Mouse (Mus musculus): ENCODE results near the gene Lrrc38. TPM values are rescaled to one million over a fixed set of nuclear protein-coding genes. Genes with fewer than 3 reads are reported as not detected.

Lrrc38 gene
- polyA plus RNA-seq, 1 experiment = not detected

DNA sequence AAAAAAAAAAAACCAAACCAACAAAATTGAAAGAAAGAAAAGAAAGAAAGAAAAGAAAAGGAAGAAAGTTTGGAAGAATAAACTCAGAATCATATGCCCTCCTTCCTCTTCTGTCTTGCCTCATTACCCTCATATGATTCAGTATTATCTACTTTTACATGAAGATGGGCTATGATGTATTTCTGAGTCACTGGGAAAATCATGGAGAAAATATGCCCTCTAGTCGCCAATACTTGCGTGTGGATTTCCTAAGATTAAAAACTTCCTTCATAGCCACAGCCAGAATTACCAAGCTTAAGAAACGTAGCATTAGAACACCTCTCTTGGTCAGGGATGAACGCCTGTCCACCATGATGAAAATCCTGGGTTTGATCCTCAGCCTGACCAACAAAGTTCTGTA lies 44.5 kb upstream of the Lrrc38 start:
- Histone ChIP-seq H3K36me3 (ENCODE audit: control insufficient read depth, insufficient read depth) (no peaks in the 10 kb centered on the region), H3K4me3 (ENCODE audit: insufficient read depth, poor library complexity, severe bottlenecking) (no peak overlapping the region), H3ac (ENCODE audit: control insufficient read depth, insufficient read length, low read depth) (no peak overlapping the region), H3K79me2 (ENCODE audit: control insufficient read depth, insufficient read depth) (peaks cover 19% of the 10 kb centered on the region), H3K27me3 (ENCODE audit: control insufficient read depth, insufficient read depth, insufficient read length) (no peaks in the 10 kb centered on the region), H3K79me3 (ENCODE audit: low read depth) (peaks cover 19% of the 10 kb centered on the region)
- TF ChIP-seq FOSL1 (IDR thresholded peaks at IDR 0.05; ENCODE audit: insufficient read depth, low read length, poor library complexity, severe bottlenecking) (peak; percentile 47), USF1 (IDR thresholded peaks at IDR 0.05; ENCODE audit: low read depth) (no peak), CTCF (IDR thresholded peaks at IDR 0.05; ENCODE audit: control insufficient read depth, insufficient read depth, insufficient read length) (no peak), MYOD1 (IDR thresholded peaks at IDR 0.05; ENCODE audit: control insufficient read depth, insufficient read length, low read depth) (no peak), CEBPB (IDR thresholded peaks at IDR 0.05; ENCODE audit: low read depth) (peak; percentile 20), MAX (IDR thresholded peaks at IDR 0.05) (no peak), MYOG (IDR thresholded peaks at IDR 0.05; ENCODE audit: control insufficient read depth, extremely low read depth, insufficient read length) (no peak)

DNA sequence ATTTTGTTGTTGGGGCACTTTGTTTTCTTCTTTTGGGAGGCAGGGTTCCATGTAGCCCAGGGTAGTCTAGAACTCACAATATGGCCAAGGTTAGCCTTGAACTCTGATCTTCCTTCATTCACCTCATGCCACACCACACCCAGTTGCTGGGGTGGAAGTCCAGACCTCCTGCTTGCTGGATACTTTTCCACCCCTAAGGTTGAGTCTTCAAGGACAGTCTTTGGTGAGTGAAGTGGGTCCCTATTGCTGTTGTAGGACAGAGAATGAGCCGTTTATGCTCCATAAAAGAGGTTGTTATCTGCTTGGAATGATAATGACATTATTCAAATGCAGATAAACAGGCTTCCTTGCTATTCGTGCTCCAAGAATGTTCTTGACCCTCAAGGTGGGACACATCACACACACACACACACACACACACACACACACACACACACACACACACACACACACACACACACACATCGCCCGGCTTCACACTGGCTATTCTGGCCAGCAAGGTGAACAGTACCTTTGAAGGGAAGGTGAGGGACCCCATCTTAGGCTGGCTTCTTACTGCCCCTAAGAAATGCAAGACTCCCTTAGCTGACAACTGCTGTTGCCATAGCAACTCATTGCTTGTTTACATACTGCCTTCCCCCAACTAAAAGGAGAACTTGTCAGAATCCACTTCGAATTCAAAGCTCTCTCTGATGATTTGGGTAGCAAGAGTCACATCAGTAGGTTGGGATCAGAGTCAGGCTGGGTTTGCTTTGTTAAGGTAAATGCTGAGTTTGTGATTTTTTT lies 43.4 kb upstream of the Lrrc38 start:
- no peak overlapping the region for H3ac ChIP-seq (ENCODE audit: control insufficient read depth, insufficient read length, low read depth)
- peaks cover 13% of the 10 kb centered on the region for H3K79me3 ChIP-seq (ENCODE audit: low read depth)
- H3K79me2 ChIP-seq (ENCODE audit: control insufficient read depth, insufficient read depth) = peaks cover 8% of the 10 kb centered on the region
- H3K27me3 ChIP-seq (ENCODE audit: control insufficient read depth, insufficient read depth, insufficient read length) = no peaks in the 10 kb centered on the region
- TF ChIP-seq MYOG (IDR thresholded peaks at IDR 0.05; ENCODE audit: control insufficient read depth, extremely low read depth, insufficient read length) (no peak), MYOD1 (IDR thresholded peaks at IDR 0.05; ENCODE audit: control insufficient read depth, insufficient read length, low read depth) (no peak), MAX (IDR thresholded peaks at IDR 0.05) (no peak), FOSL1 (IDR thresholded peaks at IDR 0.05; ENCODE audit: insufficient read depth, low read length, poor library complexity, severe bottlenecking) (no peak), USF1 (IDR thresholded peaks at IDR 0.05; ENCODE audit: low read depth) (no peak), CEBPB (IDR thresholded peaks at IDR 0.05; ENCODE audit: low read depth) (no peak), CTCF (IDR thresholded peaks at IDR 0.05; ENCODE audit: control insufficient read depth, insufficient read depth, insufficient read length) (no peak)
- H3K36me3 ChIP-seq (ENCODE audit: control insufficient read depth, insufficient read depth) = no peaks in the 10 kb centered on the region
- H3K4me3 ChIP-seq (ENCODE audit: insufficient read depth, poor library complexity, severe bottlenecking) = no peak overlapping the region

DNA sequence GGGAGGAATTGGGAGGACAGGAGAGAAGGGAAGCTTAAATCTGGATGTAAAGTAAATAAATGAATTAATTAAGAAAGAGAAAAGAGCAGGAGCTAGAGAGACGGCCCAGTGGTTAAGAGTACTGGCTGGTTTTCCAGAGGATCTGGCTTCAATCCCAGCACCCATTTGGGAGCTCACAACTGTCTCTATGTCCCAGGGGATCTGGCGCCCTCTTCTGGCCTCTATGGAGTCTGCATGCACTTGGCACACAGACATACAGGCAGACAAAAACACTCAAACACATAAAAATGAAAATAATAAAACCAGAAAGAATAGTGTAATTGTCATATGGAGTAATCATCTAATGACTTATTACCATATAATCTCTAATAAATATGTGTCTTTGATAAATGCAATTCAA lies 38.2 kb upstream of the Lrrc38 start:
- Histone ChIP-seq H3K36me3 (ENCODE audit: control insufficient read depth, insufficient read depth) (no peaks in the 10 kb centered on the region), H3K79me2 (ENCODE audit: control insufficient read depth, insufficient read depth) (no peaks in the 10 kb centered on the region), H3ac (ENCODE audit: control insufficient read depth, insufficient read length, low read depth) (no peak overlapping the region), H3K79me3 (ENCODE audit: low read depth) (no peaks in the 10 kb centered on the region), H3K4me3 (ENCODE audit: insufficient read depth, poor library complexity, severe bottlenecking) (no peak overlapping the region), H3K27me3 (ENCODE audit: control insufficient read depth, insufficient read depth, insufficient read length) (no peaks in the 10 kb centered on the region)
- TF ChIP-seq FOSL1 (IDR thresholded peaks at IDR 0.05; ENCODE audit: insufficient read depth, low read length, poor library complexity, severe bottlenecking) = no peak
- peak; percentile 16 for TF ChIP-seq CTCF (IDR thresholded peaks at IDR 0.05; ENCODE audit: control insufficient read depth, insufficient read depth, insufficient read length)
- TF ChIP-seq MYOG (IDR thresholded peaks at IDR 0.05; ENCODE audit: control insufficient read depth, extremely low read depth, insufficient read length) = no peak

DNA sequence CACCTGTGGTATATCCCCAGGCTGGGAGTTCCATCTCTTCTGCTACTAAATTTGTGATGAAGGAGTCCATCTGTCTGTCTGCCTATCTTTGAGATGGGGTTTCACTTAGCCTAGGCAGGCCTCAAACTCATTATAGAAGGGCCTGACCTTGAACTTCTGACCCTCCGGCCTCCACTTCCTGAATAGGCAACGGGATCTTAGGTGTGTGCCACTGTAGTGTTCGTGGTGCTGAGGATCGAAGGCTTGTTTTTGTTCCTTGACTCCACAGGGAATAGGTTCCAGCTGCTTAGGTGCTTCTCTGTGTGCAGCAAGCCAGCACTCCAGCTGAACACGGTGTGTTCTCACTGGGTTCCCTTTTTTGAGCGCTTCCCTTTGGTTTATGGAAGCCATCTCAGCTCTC lies 36.3 kb upstream of the Lrrc38 start:
- H3K36me3 ChIP-seq (ENCODE audit: control insufficient read depth, insufficient read depth) = no peaks in the 10 kb centered on the region
- TF ChIP-seq FOSL1 (IDR thresholded peaks at IDR 0.05; ENCODE audit: insufficient read depth, low read length, poor library complexity, severe bottlenecking) = no peak
- no peak for TF ChIP-seq CTCF (IDR thresholded peaks at IDR 0.05; ENCODE audit: control insufficient read depth, insufficient read depth, insufficient read length)
- TF ChIP-seq MYOG (IDR thresholded peaks at IDR 0.05; ENCODE audit: control insufficient read depth, extremely low read depth, insufficient read length) = no peak
- TF ChIP-seq USF1 (IDR thresholded peaks at IDR 0.05; ENCODE audit: low read depth) = no peak
- TF ChIP-seq MAX (IDR thresholded peaks at IDR 0.05) = no peak
- TF ChIP-seq MYOD1 (IDR thresholded peaks at IDR 0.05; ENCODE audit: control insufficient read depth, insufficient read length, low read depth) = no peak
- TF ChIP-seq CEBPB (IDR thresholded peaks at IDR 0.05; ENCODE audit: low read depth) = no peak
- H3K79me2 ChIP-seq (ENCODE audit: control insufficient read depth, insufficient read depth) = no peaks in the 10 kb centered on the region
- H3ac ChIP-seq (ENCODE audit: control insufficient read depth, insufficient read length, low read depth) = no peak overlapping the region
- H3K79me3 ChIP-seq (ENCODE audit: low read depth) = no peaks in the 10 kb centered on the region
- H3K27me3 ChIP-seq (ENCODE audit: control insufficient read depth, insufficient read depth, insufficient read length) = no peaks in the 10 kb centered on the region
- no peak overlapping the region for H3K4me3 ChIP-seq (ENCODE audit: insufficient read depth, poor library complexity, severe bottlenecking)

DNA sequence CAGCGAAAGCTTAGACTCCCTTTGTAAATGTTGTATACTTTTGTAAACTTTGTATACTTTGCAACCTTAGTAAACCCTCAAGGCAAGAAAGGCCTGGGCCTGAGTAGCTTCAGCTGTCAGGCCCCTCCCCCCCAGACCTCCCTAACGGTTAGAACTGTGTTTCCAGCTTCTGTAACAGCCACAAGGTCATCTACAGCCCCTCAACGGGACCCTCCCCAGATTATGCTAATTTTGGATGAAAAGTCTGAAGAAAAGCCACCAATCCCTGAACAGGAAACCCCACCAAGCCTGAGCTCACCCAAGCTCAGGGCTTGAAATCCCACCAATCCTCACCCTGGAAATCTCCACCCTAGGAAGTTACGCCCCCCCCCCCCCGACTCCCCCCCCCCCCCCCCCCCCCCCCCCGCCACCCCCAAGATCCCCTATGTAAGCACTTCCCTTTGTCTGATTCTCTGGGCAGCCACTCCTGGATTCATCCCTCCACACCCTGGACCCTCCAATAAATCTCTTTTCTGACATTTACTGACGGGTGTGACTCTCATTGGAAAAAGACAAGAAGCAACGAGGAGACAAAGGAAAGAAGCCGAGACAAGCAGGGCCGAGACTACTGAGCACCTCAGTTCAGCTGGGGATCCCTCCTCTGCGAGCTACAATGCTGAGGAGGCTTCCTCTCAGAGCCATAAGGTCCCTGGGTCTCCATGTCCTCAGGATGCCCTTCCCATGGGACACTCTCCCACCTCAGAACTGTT lies 25.2 kb upstream of the Lrrc38 start:
- Histone ChIP-seq H3K79me2 (ENCODE audit: control insufficient read depth, insufficient read depth) (no peaks in the 10 kb centered on the region), H3K79me3 (ENCODE audit: low read depth) (no peaks in the 10 kb centered on the region), H3K36me3 (ENCODE audit: control insufficient read depth, insufficient read depth) (no peaks in the 10 kb centered on the region), H3K4me3 (ENCODE audit: insufficient read depth, poor library complexity, severe bottlenecking) (no peak overlapping the region), H3ac (ENCODE audit: control insufficient read depth, insufficient read length, low read depth) (no peak overlapping the region), H3K27me3 (ENCODE audit: control insufficient read depth, insufficient read depth, insufficient read length) (no peaks in the 10 kb centered on the region)
- TF ChIP-seq CEBPB (IDR thresholded peaks at IDR 0.05; ENCODE audit: low read depth) (no peak), MAX (IDR thresholded peaks at IDR 0.05) (no peak), CTCF (IDR thresholded peaks at IDR 0.05; ENCODE audit: control insufficient read depth, insufficient read depth, insufficient read length) (no peak), MYOG (IDR thresholded peaks at IDR 0.05; ENCODE audit: control insufficient read depth, extremely low read depth, insufficient read length) (no peak), MYOD1 (IDR thresholded peaks at IDR 0.05; ENCODE audit: control insufficient read depth, insufficient read length, low read depth) (no peak)
